Comparison of ENCODE assay signal across 25 mouse cellular contexts in genomic region chr6:115345013-115345412, GRCm38 (mm10). TPM values are rescaled to one million over a fixed set of nuclear protein-coding genes. Genes with fewer than 3 reads are reported as not detected.
A peak's percentile ranks its signal among the peaks of the same experiment; 100 is the strongest.
DNase-seq lines count a peak whose midpoint lies in the region; ATAC-seq and TF ChIP-seq lines count a peak whose summit lies in the region.
"Had no signal": no experiment of that assay in that cellular context is flagged by ENCODE, and none has a peak within 500 bp of the region (broad histone marks: within the 10 kb centered on the region; RNA-seq: fewer than 3 reads in every experiment).

No protein-coding gene starts in this region.

- H3K4me2 ChIP-seq in intestine, postnatal 0 days (replicated peaks; ENCODE audit: low read depth) = peak overlapping the region; percentile 21; the same call in 1 of the 2 replicates
- no peak overlapping the region; the same call in 1 of the 2 replicates for H3K4me2 ChIP-seq in intestine, embryonic 16.5 days (ENCODE audit: low read depth, low read length)
- peak overlapping the region; percentile 15; the same call in 1 of the 2 replicates for H3K4me2 ChIP-seq in liver, embryonic 15.5 days
- H3K4me2 ChIP-seq: forebrain, embryonic 13.5 days; hindbrain, embryonic 13.5 days; midbrain, embryonic 13.5 days; neural tube, embryonic 13.5 days had no signal

- no peaks in the 10 kb centered on the region for H3K9me3 ChIP-seq in intestine, postnatal 0 days (ENCODE audit: control insufficient read depth)
- H3K9me3 ChIP-seq in intestine, embryonic 16.5 days (ENCODE audit: control insufficient read depth, low read length) = no peaks in the 10 kb centered on the region
- no peaks in the 10 kb centered on the region for H3K9me3 ChIP-seq in liver, embryonic 15.5 days (replicated peaks)
- H3K9me3 ChIP-seq: forebrain, embryonic 13.5 days; hindbrain, embryonic 13.5 days; midbrain, embryonic 13.5 days had no signal

- H3K4me3 ChIP-seq in gastrocnemius, adult 2 months = peak overlapping the region; percentile 62
- no peak overlapping the region for H3K4me3 ChIP-seq in intestine, postnatal 0 days (ENCODE audit: low read depth, low read length)
- H3K4me3 ChIP-seq in intestine, embryonic 16.5 days (ENCODE audit: low read length) = no peak overlapping the region
- no peak overlapping the region for H3K4me3 ChIP-seq in bone marrow macrophage, adult 2 months (ENCODE audit: insufficient read depth, low read length)
- no peak overlapping the region for H3K4me3 ChIP-seq in liver, embryonic 15.5 days (replicated peaks)
- H3K4me3 ChIP-seq: erythroblast, embryonic 14.5 days; forebrain, embryonic 13.5 days; hindbrain, embryonic 13.5 days; midbrain, embryonic 13.5 days; neural tube, embryonic 13.5 days had no signal

- no peak for DNase-seq in gastrocnemius, adult 2 months
- DNase-seq in gastrocnemius, adult 8-10 months (ENCODE audit: low spot score in 2 of 2) = no peak
- no peak for DNase-seq in c-Kit-positive CD71-positive TER-119-positive erythroid progenitor cells, embryonic 14.5 days (ENCODE audit: low spot score)
- DNase-seq in embryo, embryonic 10 days (ENCODE audit: low spot score) = no peak
- DNase-seq: adrenal gland, postnatal 10 days; cerebellum, adult 18-20 months; cerebellum, postnatal 10 days; gastrocnemius, postnatal 25 days; heart, postnatal 14 days; kidney, postnatal 4 days; lung, postnatal 4 days; right cerebral cortex, postnatal 4 days; thymus, adult 2 months had no signal

- no peaks in the 10 kb centered on the region for H3K4me1 ChIP-seq in intestine, postnatal 0 days (replicated peaks; ENCODE audit: control insufficient read depth, insufficient read depth, low read length)
- peaks cover 13% of the 10 kb centered on the region for H3K4me1 ChIP-seq in intestine, embryonic 16.5 days (ENCODE audit: control insufficient read depth, insufficient read depth, low read length)
- peaks cover 26% of the 10 kb centered on the region for H3K4me1 ChIP-seq in bone marrow macrophage, adult 2 months (ENCODE audit: control insufficient read depth, insufficient read depth, low read length)
- 0 out of 2 replicates have a peak, but pooled peaks cover 5% of the 10 kb centered on the region for H3K4me1 ChIP-seq in liver, embryonic 15.5 days (replicated peaks)
- H3K4me1 ChIP-seq: forebrain, embryonic 13.5 days; hindbrain, embryonic 13.5 days had no signal

- no peak for ATAC-seq in intestine, postnatal 0 days
- no peak for ATAC-seq in intestine, embryonic 16.5 days
- ATAC-seq in liver, embryonic 15.5 days (ENCODE audit: insufficient read depth) = no peak
- ATAC-seq: forebrain, embryonic 13.5 days; midbrain, embryonic 13.5 days; Patski had no signal

- 81% methylated on average over 8 of the region's 8 CpGs for WGBS in intestine, postnatal 0 days
- 85% methylated on average over 8 of the region's 8 CpGs for WGBS in intestine, embryonic 16.5 days
- 68% methylated on average over 8 of the region's 8 CpGs for WGBS in liver, embryonic 15.5 days (ENCODE audit: insufficient replicate concordance)

- peak overlapping the region; percentile 35; the same call in 1 of the 2 replicates for H3K27ac ChIP-seq in gastrocnemius, adult 2 months
- no peak overlapping the region for H3K27ac ChIP-seq in intestine, postnatal 0 days (ENCODE audit: low read depth, low read length)
- H3K27ac ChIP-seq in intestine, embryonic 16.5 days (ENCODE audit: low read length) = no peak overlapping the region
- peak overlapping the region; percentile 34; the same call in 1 of the 2 replicates for H3K27ac ChIP-seq in bone marrow macrophage, adult 2 months (ENCODE audit: insufficient read depth, low read depth, low read length)
- no peak overlapping the region for H3K27ac ChIP-seq in liver, embryonic 15.5 days (replicated peaks)
- H3K27ac ChIP-seq: forebrain, embryonic 13.5 days; hindbrain, embryonic 13.5 days; midbrain, embryonic 13.5 days; neural tube, embryonic 13.5 days had no signal

- no peak for TF ChIP-seq POLR2A in bone marrow macrophage, adult 2 months (IDR thresholded peaks at IDR 0.05; ENCODE audit: borderline replicate concordance, low read depth, low read length)

- no peak overlapping the region for H3K9ac ChIP-seq in intestine, postnatal 0 days (ENCODE audit: low read depth, low read length)
- no peak overlapping the region for H3K9ac ChIP-seq in intestine, embryonic 16.5 days (ENCODE audit: low read depth, low read length)
- no peak overlapping the region for H3K9ac ChIP-seq in liver, embryonic 15.5 days
- H3K9ac ChIP-seq: forebrain, embryonic 13.5 days; hindbrain, embryonic 13.5 days; midbrain, embryonic 13.5 days; neural tube, embryonic 13.5 days had no signal

- no peaks in the 10 kb centered on the region for H3K27me3 ChIP-seq in intestine, postnatal 0 days (replicated peaks; ENCODE audit: control insufficient read depth, insufficient read depth, low read length)
- no peaks in the 10 kb centered on the region for H3K27me3 ChIP-seq in intestine, embryonic 16.5 days (replicated peaks; ENCODE audit: control insufficient read depth, insufficient read depth, low read length)
- H3K27me3 ChIP-seq in liver, embryonic 15.5 days = no peaks in the 10 kb centered on the region
- H3K27me3 ChIP-seq: forebrain, embryonic 13.5 days; hindbrain, embryonic 13.5 days; neural tube, embryonic 13.5 days; Patski had no signal

- no peak for TF ChIP-seq CTCF in gastrocnemius, adult 2 months (IDR thresholded peaks at IDR 0.05)
- TF ChIP-seq CTCF in intestine, postnatal 0 days (IDR thresholded peaks at IDR 0.05; ENCODE audit: low read depth) = no peak
- no peak for TF ChIP-seq CTCF in bone marrow macrophage, adult 2 months (IDR thresholded peaks at IDR 0.05; ENCODE audit: low read depth, low read length)

- no peaks in the 10 kb centered on the region for H3K36me3 ChIP-seq in intestine, postnatal 0 days (ENCODE audit: control insufficient read depth, insufficient read depth)
- H3K36me3 ChIP-seq in intestine, embryonic 16.5 days (ENCODE audit: control insufficient read depth, insufficient read depth, low read length) = no peaks in the 10 kb centered on the region
- H3K36me3 ChIP-seq in liver, embryonic 15.5 days (replicated peaks) = no peaks in the 10 kb centered on the region
- H3K36me3 ChIP-seq: hindbrain, embryonic 13.5 days; midbrain, embryonic 13.5 days; neural tube, embryonic 13.5 days had no signal

- intact Hi-C loops in gastrocnemius, adult 2 months (cut with DNase I) = loop anchor here (10.0 kb wide), 1 partner anchor 190 kb away; no protein-coding TSS in a partner anchor

RNA-seq across cellular contexts. Expression of gene Pparg, which starts 15.7 kb away (rescaled TPM):
- total RNA-seq in gastrocnemius, adult 2 months (2021) = 1 to 10 TPM; 1.3 to 4.8 TPM
- total RNA-seq in gastrocnemius, adult 8-10 months (2022) = 1 to 10 TPM; 1.4 to 5.1 (median 3.0) TPM
- polyA plus RNA-seq in intestine, postnatal 0 days (2015; fragmentation: Nextera tagmentation; extraction: Ambion mirVana) = 17.8 and 20.5 TPM in 2 replicates
- 13.4 and 13.9 TPM in 2 replicates for polyA plus RNA-seq in intestine, embryonic 16.5 days (2015; fragmentation: Nextera tagmentation; extraction: Ambion mirVana)
- 32.2 and 41.1 TPM in 2 replicates for polyA plus RNA-seq in bone marrow macrophage, adult 2 months (2012; ENCODE audit: insufficient read depth, insufficient read length, missing spikeins)
- 1.5 and 1.7 TPM in 2 replicates for polyA plus RNA-seq in liver, embryonic 15.5 days (2015; fragmentation: Nextera tagmentation; extraction: Ambion mirVana)
- total RNA-seq: common myeloid progenitor, adult 5-6 weeks; megakaryocyte-erythroid progenitor cell, adult 5-6 weeks had no signal
- polyA plus RNA-seq: erythroblast, embryonic 14.5 days; forebrain, embryonic 13.5 days had no signal

Comparison
In these comparisons a context has a peak if more than half of its experiments do, and no peak if none do; other contexts are left out.
1. H3K27ac ChIP-seq: peak in gastrocnemius, adult 2 months (single experiment) and bone marrow macrophage, adult 2 months (single experiment); none in intestine, postnatal 0 days (single experiment), intestine, embryonic 16.5 days (single experiment) and liver, embryonic 15.5 days (single experiment).